Mouse (Mus musculus) CH12.LX (cell line): Measurements from ENCODE around the gene Srsf9.

ENCODE experiments used
- CTCF ChIP-seq, 2 experiments: IDR thresholded peaks in 1 of 2; conservative IDR thresholded peaks in 1 of 2; 2 replicates each; pipeline ENCODE4 v1.5.1; 2011 to 2012; ENCODE audit warnings: low read depth in 2 of 2, low read length in 2 of 2, improper control_type of control experiment in 1 of 2, inconsistent platforms in 1 of 2, mild to moderate bottlenecking in 1 of 2, moderate library complexity in 1 of 2
- KAT2A ChIP-seq: IDR thresholded peaks from 2 replicates; pipeline ENCODE4 v1.6.1; 2012; ENCODE audit warnings: low read length, improper control_type of control experiment, inconsistent platforms; ENCODE audit not compliant: insufficient replicate concordance
- ZNF384 ChIP-seq: IDR thresholded peaks from 2 replicates; pipeline ENCODE4 v1.6.1; 2012; ENCODE audit warnings: low read depth, low read length, improper control_type of control experiment, inconsistent platforms

GRCm38 (mm10) chr5:115358872-115359271 is 31.9 kb downstream of the Srsf9 start:
- peak; percentile 79 to 95 for TF ChIP-seq CTCF (conservative IDR thresholded peaks at IDR 0.05 in 1 of 2, IDR thresholded peaks at IDR 0.05 in 1 of 2; ENCODE audit: low read depth in 2 of 2, low read length in 2 of 2)
- no peak for TF ChIP-seq KAT2A
- TF ChIP-seq ZNF384: no peak
